Mouse (Mus musculus) myocyte (in vitro differentiated cells): ENCODE data around the gene Slc13a3.

Source experiments
- E2F4 ChIP-seq: IDR thresholded peaks from one replicate; pipeline ENCODE4 v1.6.1; 2011; ENCODE audit warnings: mild to moderate bottlenecking, control low read depth, moderate library complexity; ENCODE audit not compliant: insufficient read depth
- MAX ChIP-seq: IDR thresholded peaks from one replicate; pipeline ENCODE4 v1.6.1; 2011; ENCODE audit warnings: low read depth, mild to moderate bottlenecking, control low read depth
- MYOG ChIP-seq, 3 experiments: IDR thresholded peaks; one replicate each; pipeline ENCODE4 v1.6.1; 2011; ENCODE audit warnings: control low read depth in 2 of 3, low read depth in 2 of 3, mild to moderate bottlenecking in 2 of 3; ENCODE audit not compliant: insufficient read length in 2 of 3, control insufficient read depth in 1 of 3, insufficient read depth in 1 of 3
- POLR2A ChIP-seq: IDR thresholded peaks from one replicate; pipeline ENCODE4 v1.6.1; 2011; ENCODE audit warnings: low read depth, mild to moderate bottlenecking, control low read depth, moderate library complexity; ENCODE audit not compliant: insufficient read length
- POLR2AphosphoS2 ChIP-seq: IDR thresholded peaks from one replicate; pipeline ENCODE4 v1.6.1; 2011; ENCODE audit warnings: low read depth, control low read depth; ENCODE audit not compliant: insufficient read length
- TCF12 ChIP-seq: IDR thresholded peaks from one replicate; pipeline ENCODE4 v1.6.1; 2011; ENCODE audit warnings: mild to moderate bottlenecking, control low read depth; ENCODE audit not compliant: poor library complexity, insufficient read depth, severe bottlenecking

DNA sequence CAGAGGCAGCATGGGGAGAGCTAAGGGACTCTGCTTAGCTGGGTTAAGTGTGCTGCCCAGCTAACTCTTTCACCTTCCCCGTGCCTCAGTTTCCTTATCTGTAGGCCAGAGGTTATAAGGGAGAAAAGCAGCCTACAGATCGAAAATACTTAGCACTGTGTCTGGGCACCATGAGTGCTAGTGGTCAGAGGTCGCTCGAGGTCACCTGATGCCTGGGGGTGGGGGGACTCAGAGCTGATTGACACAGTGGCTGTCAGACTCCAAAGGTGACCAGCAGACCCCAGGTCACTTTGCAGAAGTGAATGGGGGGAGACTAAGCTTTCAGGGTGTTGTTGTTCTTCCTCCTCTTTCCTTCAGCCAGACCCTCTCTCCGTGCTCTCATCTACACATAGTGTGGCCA, 58.7 kb downstream of the Slc13a3 start:
- TF ChIP-seq POLR2A (no peak), MAX (no peak), E2F4 (no peak), TCF12 (no peak), MYOG (IDR thresholded peaks at IDR 0.05; ENCODE audit: control insufficient read depth in 1 of 3, insufficient read depth in 1 of 3, insufficient read length in 2 of 3, low read depth in 2 of 3) (no peak), POLR2AphosphoS2 (no peak)
